Mouse (Mus musculus): Measurements from ENCODE around the gene Zfyve28. TPM values are rescaled to one million over a fixed set of nuclear protein-coding genes. Genes with fewer than 3 reads are reported as not detected.

The Zfyve28 gene
- total and polyA plus RNA-seq, 2 experiments from 2014 or later, result 0.04 to 0.19 TPM

DNA sequence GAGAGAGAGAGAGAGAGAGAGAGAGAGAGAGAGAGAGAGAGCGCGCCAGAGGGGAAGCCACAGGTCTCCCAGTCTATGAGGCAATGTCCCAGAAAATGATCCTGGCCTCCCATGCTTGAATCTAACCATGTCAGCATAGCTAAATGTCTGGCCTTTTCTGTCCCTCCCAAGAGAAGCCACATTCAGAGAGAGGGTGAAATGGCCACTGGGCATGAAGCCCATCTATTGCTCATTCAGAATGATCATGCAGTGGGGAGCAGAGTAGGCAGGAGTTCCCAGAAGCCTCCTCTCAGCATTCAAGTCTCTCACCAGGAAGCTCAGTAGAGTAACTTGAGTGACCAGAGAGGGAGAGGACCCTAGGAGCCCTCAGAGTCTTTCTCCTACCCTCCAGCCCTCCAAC, 6.9 kb upstream of the Zfyve28 start:
- Histone ChIP-seq H3K4me2 (ENCODE audit: low read depth, low read length) (no peak overlapping the region), H3K9me3 (replicated peaks; ENCODE audit: control insufficient read depth, low read length) (no peaks in the 10 kb centered on the region), H3K4me1 (ENCODE audit: control insufficient read depth, insufficient read depth) (peaks cover 14% of the 10 kb centered on the region), H3K9ac (replicated peaks; ENCODE audit: low read depth, low read length) (no peak overlapping the region), H3K27me3 (ENCODE audit: control insufficient read depth, insufficient read depth, low read length) (peaks cover 7% of the 10 kb centered on the region; the same call in 1 of the 2 replicates), H3K36me3 (replicated peaks; ENCODE audit: control insufficient read depth, insufficient read depth, low read length) (no peaks in the 10 kb centered on the region), H3K4me3 (ENCODE audit: low read depth, low read length) (no peak overlapping the region), H3K27ac (ENCODE audit: low read depth) (no peak overlapping the region)
- 79% methylated on average over 2 of the region's 2 CpGs for WGBS
- no peak for ATAC-seq (ENCODE audit: insufficient read depth, low read depth)
- TF ChIP-seq CTCF (IDR thresholded peaks at IDR 0.05; ENCODE audit: low read depth), result no peak
- no peak for TF ChIP-seq EP300 (IDR thresholded peaks at IDR 0.05; ENCODE audit: low read depth)
- no peak for DNase-seq (ENCODE audit: low spot score)

DNA sequence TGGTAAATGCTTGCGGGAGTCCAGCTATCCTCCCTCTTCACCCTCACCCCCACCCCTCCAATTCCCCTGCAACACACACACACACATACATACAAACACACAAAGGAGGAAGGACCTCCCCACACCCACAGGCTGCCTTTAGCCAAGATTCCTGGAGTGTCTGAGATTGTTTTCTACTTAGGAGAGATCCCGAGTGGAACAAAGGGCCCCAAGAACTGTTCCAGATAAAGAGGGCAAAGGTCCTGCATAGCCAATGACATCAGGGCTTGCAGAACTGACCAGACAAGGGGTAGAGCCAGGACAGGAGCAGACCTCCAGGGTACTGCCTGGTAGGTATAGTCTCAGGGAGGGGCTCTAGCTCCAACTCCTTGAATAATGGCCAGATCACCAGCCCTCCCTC, 6.4 kb upstream of the Zfyve28 start:
- H3K27ac ChIP-seq (ENCODE audit: low read depth), result peak overlapping the region; percentile 30; the same call in 1 of the 2 replicates
- H3K4me3 ChIP-seq (ENCODE audit: low read depth, low read length), result no peak overlapping the region
- H3K4me1 ChIP-seq (ENCODE audit: control insufficient read depth, insufficient read depth), result peaks cover 14% of the 10 kb centered on the region
- H3K9me3 ChIP-seq (replicated peaks; ENCODE audit: control insufficient read depth, low read length), result no peaks in the 10 kb centered on the region
- WGBS, result 18% methylated on average over 2 of the region's 2 CpGs
- H3K9ac ChIP-seq (replicated peaks; ENCODE audit: low read depth, low read length), result no peak overlapping the region
- ATAC-seq (ENCODE audit: insufficient read depth, low read depth) (peak; percentile 69), DNase-seq (ENCODE audit: low spot score) (peak; percentile 40)
- H3K4me2 ChIP-seq (ENCODE audit: low read depth, low read length), result no peak overlapping the region
- H3K27me3 ChIP-seq (ENCODE audit: control insufficient read depth, insufficient read depth, low read length), result peaks cover 10% of the 10 kb centered on the region
- no peaks in the 10 kb centered on the region for H3K36me3 ChIP-seq (replicated peaks; ENCODE audit: control insufficient read depth, insufficient read depth, low read length)
- TF ChIP-seq CTCF (IDR thresholded peaks at IDR 0.05; ENCODE audit: low read depth) (no peak), EP300 (IDR thresholded peaks at IDR 0.05; ENCODE audit: low read depth) (no peak)

DNA sequence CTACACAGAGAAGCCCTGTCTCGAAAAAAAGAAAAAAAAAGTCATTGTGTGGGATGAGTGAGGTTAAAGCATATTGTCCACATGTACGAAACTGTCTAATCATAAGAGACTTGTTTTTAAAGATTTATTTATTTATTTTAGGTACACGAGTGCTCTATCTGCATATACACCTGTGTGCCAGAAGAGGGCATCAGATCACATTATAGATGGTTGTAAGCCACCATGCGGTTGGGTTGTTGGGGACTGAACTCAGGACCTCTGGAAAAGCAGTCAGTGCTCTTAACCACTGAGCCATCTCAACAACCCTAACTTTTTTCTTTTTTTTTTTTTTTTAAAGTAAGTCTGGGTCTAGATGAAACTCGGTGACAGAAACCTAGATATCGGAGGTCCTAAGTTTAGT, 5.1 kb upstream of the Zfyve28 start:
- Histone ChIP-seq H3K27me3 (ENCODE audit: control insufficient read depth, insufficient read depth, low read length) (peaks cover 20% of the 10 kb centered on the region), H3K36me3 (replicated peaks; ENCODE audit: control insufficient read depth, insufficient read depth, low read length) (no peaks in the 10 kb centered on the region), H3K4me3 (ENCODE audit: low read depth, low read length) (no peak overlapping the region), H3K9ac (replicated peaks; ENCODE audit: low read depth, low read length) (no peak overlapping the region), H3K4me2 (ENCODE audit: low read depth, low read length) (no peak overlapping the region), H3K27ac (ENCODE audit: low read depth) (no peak overlapping the region), H3K4me1 (ENCODE audit: control insufficient read depth, insufficient read depth) (peaks cover 14% of the 10 kb centered on the region), H3K9me3 (replicated peaks; ENCODE audit: control insufficient read depth, low read length) (no peaks in the 10 kb centered on the region)
- no peak for DNase-seq (ENCODE audit: low spot score)
- ATAC-seq (ENCODE audit: insufficient read depth, low read depth), result no peak
- TF ChIP-seq CTCF (IDR thresholded peaks at IDR 0.05; ENCODE audit: low read depth), result no peak
- no peak for TF ChIP-seq EP300 (IDR thresholded peaks at IDR 0.05; ENCODE audit: low read depth)
- 77% methylated on average over 6 of the region's 6 CpGs for WGBS

DNA sequence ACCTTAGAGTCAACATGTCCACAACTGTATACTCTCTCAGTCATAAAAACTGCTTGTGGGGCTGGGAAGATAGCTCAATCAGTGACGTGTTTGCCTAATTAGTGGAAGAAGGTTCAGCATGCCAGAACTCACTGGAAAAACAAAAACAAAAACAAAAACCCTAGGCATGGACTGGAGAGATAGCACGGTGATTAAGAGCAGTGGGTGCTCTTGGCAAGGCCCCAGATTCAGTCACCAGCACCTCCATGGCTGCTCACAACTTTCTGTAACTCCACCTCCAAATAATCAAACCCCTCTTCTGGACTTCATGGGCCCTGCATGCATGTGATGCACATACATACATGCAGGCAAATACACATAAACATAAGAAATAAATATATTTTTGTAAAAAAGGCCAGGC, 1.0 kb upstream of the Zfyve28 start:
- Histone ChIP-seq H3K4me1 (ENCODE audit: control insufficient read depth, insufficient read depth) (peaks cover 3% of the 10 kb centered on the region), H3K9me3 (replicated peaks; ENCODE audit: control insufficient read depth, low read length) (no peaks in the 10 kb centered on the region), H3K9ac (replicated peaks; ENCODE audit: low read depth, low read length) (no peak overlapping the region), H3K36me3 (replicated peaks; ENCODE audit: control insufficient read depth, insufficient read depth, low read length) (no peaks in the 10 kb centered on the region), H3K4me2 (ENCODE audit: low read depth, low read length) (no peak overlapping the region), H3K27me3 (ENCODE audit: control insufficient read depth, insufficient read depth, low read length) (peaks cover 57% of the 10 kb centered on the region), H3K4me3 (ENCODE audit: low read depth, low read length) (no peak overlapping the region), H3K27ac (ENCODE audit: low read depth) (no peak overlapping the region)
- ATAC-seq (ENCODE audit: insufficient read depth, low read depth) (no peak), DNase-seq (ENCODE audit: low spot score) (no peak)
- no peak for TF ChIP-seq CTCF (IDR thresholded peaks at IDR 0.05; ENCODE audit: low read depth)
- no peak for TF ChIP-seq EP300 (IDR thresholded peaks at IDR 0.05; ENCODE audit: low read depth)
- WGBS, result 54% methylated on average over 2 of the region's 2 CpGs

DNA sequence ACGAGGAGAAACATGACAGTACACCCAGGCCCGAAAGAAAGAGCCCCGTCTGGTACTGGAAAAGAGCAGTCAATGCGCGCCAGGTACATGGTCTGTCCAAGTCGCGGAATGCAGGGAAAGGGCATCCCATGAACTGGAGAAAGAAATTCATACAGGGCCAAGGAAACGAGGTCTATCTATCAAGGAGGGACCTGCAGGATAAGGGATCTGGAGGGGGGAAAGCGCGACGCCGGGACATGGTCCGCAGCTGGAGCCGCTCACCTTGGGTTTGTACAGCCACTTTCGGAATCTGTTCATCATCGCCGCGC, 457 bp downstream of the Zfyve28 start:
- Histone ChIP-seq H3K4me1 (ENCODE audit: control insufficient read depth, insufficient read depth) (no peaks in the 10 kb centered on the region; the same call in 1 of the 2 replicates), H3K9ac (replicated peaks; ENCODE audit: low read depth, low read length) (no peak overlapping the region), H3K4me3 (ENCODE audit: low read depth, low read length) (peak overlapping the region; percentile 61), H3K9me3 (replicated peaks; ENCODE audit: control insufficient read depth, low read length) (no peaks in the 10 kb centered on the region), H3K27ac (ENCODE audit: low read depth) (no peak overlapping the region), H3K36me3 (replicated peaks; ENCODE audit: control insufficient read depth, insufficient read depth, low read length) (no peaks in the 10 kb centered on the region), H3K4me2 (ENCODE audit: low read depth, low read length) (peak overlapping the region; percentile 88), H3K27me3 (ENCODE audit: control insufficient read depth, insufficient read depth, low read length) (peaks cover 59% of the 10 kb centered on the region)
- DNase-seq (ENCODE audit: low spot score) (no peak), ATAC-seq (ENCODE audit: insufficient read depth, low read depth) (no peak)
- TF ChIP-seq CTCF (IDR thresholded peaks at IDR 0.05; ENCODE audit: low read depth), result no peak
- no peak for TF ChIP-seq EP300 (IDR thresholded peaks at IDR 0.05; ENCODE audit: low read depth)
- 2% methylated on average over 18 of the region's 18 CpGs for WGBS

Measured in heart, postnatal 0 days (tissue).